Mouse (Mus musculus) lung, postnatal 25 days (tissue): ENCODE data around the gene Mavs.
A peak's percentile ranks its signal among the peaks of the same experiment; 100 is the strongest.

ENCODE experiments used
- DNase-seq: peaks from one replicate; pipeline ENCODE4 v3.0.0; 2022; ENCODE audit warnings: low spot score

The Mavs gene

DNA sequence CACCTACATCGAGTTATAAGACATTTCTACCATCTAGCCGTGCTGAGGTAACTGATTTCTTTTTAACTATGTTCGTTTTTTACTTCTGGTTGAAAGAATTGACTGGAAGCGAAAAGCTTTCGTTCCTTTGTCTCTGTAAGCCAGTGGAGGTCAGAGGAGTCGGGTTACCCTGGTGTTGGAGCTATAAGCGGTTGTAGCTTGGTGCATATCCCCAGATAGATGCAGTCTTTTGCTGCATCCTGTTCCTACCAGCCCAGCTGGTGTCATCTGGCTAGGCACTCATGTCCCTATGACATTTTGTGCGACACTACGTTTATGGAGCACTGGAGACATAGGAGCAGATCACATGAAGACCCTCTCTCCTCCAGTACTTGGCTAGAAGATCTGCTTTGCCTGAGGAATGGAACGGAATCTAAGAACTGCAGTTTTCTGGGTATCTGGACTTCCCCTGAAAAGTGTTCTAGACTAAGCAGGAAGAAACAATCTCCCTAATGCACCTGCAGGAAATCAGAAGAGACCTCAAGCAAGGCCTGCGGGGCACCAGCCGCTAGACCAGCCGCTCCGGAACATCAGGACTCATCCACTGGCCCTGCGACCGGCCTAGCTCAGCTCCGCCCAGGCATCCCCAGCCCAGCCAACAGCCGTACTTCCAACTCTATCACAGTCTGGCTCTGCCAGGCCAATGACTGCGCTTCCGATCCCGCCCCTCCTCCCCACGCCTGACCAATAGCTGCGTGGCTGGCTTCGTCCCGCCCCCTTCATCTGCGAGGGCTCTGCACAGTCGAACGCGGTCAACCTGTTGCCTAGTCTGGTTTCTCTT lies at the start of gene Mavs:
Mavs (plus strand) TSS at position 757 of the 820 bp plus-strand sequence.
- DNase-seq, result peak; percentile 97

DNA sequence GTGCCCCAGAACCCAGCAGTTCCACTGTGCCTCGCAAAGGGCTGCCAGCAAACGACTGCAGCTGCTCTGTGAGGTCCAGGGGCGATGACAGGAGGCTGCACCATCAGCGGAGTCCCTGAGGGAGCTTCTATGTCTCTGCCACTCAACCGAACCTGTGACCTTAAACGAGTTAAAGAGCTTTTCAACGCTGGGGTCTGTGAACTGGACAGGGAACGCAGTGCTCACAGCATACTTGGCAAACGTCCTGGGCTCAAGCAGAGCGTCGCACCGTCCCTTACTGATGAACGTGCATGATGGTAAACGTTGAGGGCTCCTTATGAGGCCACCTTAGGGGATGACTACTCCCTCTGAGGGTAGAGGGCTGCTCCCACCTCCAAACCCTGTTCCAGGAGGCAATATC lies 47.5 kb upstream of the Mavs start:
- no peak for DNase-seq

DNA sequence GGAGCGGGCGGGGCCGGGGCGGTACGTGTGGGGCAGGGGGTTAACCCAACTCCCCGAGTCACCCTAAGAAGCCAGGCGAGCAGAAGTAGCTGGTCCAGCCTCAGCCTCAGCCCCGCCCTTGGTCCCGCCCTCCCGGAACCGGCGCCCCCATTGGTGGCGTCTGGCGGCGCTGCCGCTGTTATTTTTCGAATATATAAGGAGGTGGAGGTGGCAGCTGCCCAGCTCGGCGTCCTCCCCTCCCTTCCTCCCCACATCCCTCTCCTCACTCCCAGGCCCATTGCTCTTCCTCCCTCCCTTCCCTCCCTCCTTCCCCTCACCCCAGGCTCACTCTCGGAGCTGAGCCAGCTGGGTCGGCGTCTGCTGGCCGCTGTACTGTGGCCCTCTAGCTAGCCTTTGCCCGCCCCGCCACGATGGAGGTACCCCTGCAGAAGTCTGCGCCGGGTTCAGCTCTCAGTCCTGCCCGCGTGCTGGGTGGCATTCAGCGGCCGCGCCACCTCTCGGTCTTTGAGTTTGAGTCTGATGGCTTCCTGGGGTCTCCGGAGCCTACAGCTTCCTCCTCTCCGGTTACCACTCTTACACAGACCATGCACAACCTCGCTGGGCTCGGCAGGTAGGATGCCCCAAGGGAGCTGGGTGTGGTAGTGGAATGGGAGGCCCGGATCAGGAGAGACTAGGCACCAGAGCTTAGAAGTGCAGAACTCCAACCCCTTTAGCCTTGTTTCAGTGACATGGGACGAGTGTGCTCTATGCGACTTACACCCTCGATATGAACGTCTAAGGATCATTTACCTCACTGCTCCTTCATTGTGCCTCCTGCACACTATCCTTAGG lies 46.9 kb upstream of the Mavs start, which contains the start of the genes Cdc25b and Spef1:
Cdc25b (plus strand) TSS at position 179 of the 831 bp plus-strand sequence.
Spef1 (minus strand) TSS at position 512 of the 831 bp plus-strand sequence.
- peak; percentile 88 for DNase-seq

DNA sequence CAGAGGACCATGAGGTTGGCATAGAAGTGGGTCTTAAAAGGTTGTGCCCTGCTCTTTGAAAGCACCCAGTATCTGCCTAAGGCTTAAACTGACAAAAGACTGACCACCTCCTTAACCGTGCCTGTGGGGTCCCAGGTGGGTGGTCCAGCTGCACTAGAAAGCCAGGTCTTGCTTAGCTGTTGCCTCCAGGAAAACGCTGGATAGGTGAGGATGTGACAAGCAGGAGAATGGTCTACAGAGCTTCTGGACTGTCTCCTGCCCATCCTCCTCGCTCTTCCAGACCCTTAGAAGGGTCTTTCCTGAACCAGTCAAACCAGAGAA lies 46.3 kb upstream of the Mavs start:
- DNase-seq, result no peak

DNA sequence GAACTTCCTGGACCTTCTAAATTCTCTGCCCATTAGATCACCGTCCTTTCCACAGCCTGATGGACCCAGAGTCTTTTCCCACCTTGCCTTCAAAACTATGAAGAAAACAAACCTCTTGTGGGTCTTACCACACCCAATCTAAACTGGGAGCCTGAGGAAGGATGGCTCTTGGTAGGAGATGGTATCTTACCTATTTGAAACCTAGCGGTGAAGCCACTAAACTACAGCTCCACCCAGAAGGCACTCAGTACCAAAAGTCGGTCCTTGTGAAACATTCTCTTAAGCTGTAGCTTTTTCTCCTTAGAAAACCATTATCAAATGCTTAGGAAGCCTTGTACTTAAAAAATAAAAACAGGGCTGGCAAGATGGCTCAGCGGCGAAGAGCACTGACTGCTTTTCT lies 45.6 kb upstream of the Mavs start:
- DNase-seq, result no peak

DNA sequence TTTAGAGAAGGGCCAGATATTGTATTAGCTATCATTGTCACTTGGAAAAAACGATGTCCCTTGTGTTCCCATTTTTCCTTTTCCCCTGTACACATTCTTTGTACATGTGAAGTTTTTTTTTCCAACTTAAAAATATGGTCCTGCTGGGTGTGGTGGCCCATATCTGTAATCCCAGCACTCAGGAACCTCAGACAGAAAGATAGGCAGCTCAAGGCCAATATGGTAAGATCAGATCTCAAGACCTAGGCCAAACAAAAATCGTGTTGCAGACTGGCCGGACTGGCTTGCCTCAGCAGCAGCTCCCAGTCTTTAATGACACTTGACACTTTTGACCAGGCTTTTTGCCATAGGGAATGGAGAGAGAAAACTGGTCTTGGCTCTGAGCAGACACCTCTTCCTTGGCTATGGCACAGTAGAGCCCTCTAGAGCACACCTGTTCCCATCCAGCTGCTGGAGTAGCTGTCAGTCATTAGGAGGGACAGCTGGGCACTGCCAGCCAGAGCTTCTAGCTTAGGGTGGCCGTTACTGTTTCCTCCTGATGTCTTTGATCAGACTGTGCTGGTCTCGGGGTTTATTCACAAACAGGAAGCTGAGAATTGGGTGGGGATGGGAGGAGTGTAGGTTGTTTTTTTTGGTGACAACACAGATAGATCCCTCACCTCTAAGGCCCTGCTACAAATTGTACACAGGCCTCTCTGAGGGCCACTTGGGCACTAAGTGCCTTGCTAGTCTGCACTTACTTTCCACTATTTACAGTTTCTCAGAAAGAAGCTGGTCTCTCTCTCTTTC lies 44.1 kb upstream of the Mavs start:
- DNase-seq, result peak; percentile 61

DNA sequence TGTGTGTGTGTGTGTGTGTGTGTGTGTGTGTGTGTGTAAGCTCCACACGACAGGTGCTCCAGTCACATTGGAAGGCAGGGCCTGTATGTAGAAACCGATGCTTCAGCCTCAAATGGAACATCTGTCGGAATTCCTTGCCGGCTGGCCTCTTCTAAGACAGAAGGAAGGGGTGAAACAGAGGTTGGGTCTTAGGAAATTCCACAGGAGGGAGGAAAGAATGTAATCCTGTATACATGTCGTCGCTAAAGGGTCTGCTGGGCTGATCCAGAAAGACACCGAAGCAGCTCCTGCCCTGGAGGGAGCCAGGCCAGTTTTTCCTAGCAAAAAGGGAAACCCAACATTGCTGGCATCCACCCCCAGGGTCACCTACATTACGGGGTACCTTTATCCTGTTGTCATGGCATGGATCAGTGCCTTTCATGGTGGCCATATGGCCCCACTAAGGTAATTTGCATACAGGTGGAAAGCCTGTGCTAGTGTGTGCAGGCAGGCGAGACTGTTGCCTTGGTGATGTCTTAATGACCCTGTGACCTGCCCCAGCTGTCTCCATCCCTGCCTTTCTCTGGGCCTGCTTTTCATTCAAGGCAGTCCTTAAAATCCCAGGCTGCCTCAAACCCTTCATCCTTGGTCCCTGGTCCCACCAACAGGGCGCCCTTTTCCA lies 43.4 kb upstream of the Mavs start:
- peak; percentile 23 for DNase-seq

DNA sequence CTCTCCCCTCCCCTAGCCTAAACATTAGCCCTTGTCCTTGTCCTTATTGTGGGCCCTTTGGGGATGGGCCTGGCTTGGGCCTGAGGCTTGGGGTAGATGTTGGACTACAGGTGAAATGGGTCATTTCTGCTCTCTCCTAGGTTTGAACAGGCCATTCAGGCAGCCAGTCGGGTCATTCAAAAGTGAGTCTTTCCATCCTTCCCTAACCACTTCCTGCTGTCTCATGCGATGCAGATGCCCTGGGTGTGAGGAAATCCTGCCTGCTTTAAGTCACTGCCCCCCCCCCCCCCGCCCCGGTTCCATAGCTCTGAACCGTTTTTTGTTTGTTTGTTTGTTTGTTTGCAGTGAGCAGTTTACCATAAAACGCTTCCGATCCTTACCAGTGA lies 42.9 kb upstream of the Mavs start:
- no peak for DNase-seq

DNA sequence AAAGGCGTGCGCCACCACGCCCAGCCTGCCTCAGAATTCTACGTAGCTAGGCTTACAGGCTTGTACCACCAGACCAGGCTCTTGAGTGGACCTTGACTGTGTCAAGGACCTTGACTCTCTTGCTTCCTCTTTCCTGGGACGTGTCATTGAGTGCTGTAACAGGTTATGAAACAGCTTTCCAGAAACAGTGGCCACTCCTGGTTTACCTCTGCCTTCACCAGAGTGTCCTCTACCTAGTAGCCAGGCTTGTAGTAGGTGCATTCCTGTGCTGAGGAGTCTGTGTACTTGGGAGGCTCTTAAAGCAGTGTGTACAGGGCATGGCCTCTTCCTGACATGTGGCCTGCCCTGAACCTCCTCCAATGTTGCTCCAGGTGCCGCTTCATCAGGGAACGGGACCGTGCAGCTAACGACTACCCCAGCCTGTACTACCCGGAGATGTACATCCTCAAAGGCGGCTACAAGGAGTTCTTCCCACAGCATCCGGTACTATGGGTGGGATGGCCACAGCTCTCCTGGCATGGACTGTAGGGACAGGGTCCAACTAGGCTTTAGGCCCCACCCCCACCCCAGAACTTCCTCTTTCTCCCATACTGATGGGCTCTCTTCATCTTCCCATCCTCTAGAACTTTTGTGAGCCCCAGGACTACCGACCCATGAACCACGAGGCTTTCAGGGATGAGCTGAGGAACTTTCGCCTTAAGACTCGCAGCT lies 37.1 kb upstream of the Mavs start:
- DNase-seq, result peak; percentile 92

DNA sequence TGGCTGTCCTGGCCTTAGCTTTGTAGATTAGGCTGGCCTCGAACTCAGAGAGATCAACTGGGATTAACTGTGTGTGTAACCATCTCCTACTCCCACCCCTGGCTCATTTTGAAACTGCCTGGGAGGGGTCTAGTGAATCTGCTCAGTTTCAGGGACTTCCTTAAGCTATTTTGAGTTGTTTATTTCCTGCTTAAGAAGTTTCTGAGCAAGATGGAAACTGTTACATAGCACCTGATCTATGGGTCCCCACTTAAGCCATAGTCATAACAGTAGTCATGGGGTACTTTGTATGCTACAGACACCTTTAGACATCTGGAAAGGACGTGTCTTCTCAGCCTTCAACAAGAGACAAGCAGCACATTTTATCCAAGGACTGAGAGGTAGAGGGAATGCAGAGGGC lies 33.2 kb upstream of the Mavs start:
- no peak for DNase-seq

DNA sequence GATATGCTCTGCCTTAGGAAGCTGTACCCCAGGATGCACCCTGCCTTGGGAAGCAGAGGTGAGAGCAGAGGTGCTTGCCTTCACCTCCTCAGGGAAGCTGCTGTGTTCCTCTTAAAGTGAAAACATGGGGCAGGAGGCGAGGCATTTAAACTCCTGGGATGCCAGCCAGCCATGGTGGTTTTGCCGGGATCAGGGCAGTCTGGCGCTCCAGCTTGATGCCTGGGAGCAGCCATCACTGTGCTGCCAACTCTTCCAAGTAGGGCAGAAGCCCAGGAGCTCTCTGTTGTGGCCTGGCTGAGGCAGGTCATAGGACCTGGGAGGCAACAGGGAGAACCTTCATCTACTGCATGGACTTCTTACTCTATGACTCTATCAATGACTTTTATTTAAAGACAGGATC lies 32.6 kb upstream of the Mavs start:
- DNase-seq, result no peak

DNA sequence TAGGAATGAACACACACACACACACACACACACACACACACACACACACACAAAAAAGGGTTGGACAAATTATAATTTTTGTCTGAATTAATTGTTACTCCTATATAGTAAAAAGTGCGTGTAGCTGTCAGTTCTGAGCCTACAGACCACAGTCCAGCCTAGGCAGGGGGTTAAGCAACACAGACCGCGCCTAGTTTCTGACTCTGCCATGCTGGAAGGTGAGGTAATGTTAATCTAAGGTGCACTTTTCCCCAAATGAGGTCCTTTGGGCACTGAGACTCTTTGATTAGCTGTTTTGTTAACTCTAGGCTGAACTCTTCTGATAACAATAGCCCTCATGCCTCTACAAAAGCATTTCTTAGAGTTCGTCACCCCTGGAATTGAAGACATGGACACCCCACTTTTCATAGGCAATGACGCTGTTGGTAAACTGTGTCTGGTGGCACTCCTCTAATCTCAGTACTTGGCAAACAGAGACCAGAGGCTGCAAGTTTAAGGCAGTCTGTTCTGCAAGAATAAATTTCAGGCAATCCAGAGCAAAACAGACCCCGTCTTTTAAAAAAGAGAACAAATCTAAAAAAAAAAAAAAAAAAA lies 29.9 kb upstream of the Mavs start:
- peak; percentile 51 for DNase-seq

DNA sequence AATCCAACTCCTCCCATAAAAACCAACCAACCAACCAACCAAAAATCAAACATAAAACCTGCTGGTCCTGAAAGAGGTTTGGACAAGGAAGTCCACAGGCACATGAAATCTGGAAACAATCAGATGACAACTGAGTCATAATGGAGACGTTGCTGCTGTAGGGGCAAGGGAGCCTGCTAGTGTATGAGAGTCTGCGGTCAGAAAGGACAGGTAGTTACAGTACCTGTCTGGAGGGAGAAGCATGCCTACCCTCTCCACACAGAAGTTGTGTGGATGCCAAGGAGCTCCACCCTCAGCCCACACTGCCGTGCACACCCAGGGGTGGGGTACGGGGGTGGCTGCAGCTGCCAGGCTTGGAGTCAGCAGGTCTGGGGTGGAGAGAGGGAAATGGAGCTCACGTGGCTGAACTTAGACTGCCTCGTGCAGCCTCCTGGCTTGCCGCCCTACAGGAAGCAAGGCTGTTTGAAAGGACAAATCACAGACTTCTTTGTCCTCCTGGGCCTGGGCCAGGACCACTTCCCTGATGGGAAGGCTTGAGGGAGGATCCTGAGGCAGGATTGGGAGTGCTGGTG lies 29.4 kb upstream of the Mavs start:
- peak; percentile 98 for DNase-seq

DNA sequence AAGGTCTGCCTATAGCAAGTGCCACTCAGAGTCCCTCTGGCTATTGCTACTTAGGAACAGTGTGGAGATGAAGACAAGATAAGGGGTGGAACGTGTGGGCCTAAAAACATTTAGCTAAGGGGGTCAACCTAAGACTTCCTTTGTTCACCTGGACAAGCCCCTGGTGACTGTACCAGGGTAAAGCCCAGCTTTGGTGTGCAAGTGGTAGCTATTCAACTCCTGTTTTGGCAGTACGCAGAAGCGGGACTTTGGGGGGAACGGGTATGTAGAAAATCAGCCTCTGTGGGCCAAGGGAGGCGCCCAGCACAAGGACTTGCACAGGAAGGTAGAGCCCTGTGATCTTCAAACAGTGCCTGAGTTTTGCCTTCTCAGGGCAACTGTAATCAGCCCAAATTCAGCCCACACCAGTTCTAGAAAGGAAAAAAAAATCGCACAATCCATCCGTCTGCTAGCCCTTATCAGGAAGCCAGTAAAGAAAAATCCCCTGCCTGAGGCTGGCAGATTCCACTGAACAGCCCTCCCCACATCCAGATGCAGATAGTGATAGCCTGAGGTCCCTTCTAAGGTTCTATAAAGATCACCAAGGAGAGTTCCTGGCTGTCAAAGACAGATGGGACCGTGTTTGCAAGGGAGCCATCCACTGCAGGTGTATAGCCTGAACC lies 28.2 kb upstream of the Mavs start:
- DNase-seq, result no peak

DNA sequence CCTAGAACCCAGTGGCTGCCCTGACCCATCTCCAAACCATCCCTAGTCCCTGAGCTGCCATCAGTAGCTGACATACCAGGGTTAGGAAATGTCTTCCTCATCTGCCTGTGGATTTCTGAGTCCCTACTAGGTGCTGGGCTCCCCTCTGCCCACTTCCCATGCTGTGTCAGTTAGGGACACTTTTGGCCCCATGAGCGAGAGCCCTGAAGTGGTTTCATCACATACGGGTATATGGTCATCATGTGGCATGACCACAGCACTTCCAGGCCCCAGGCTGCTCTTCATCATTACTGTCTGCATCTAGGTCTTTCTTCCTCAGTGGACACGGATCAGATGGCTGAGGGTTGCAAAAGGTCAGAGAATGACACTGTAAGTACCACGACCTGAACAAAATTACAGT lies 27.1 kb upstream of the Mavs start, which contains the start of gene Ap5s1:
Ap5s1 (plus strand) TSS at position 301 of the 400 bp plus-strand sequence.
- DNase-seq, result no peak

DNA sequence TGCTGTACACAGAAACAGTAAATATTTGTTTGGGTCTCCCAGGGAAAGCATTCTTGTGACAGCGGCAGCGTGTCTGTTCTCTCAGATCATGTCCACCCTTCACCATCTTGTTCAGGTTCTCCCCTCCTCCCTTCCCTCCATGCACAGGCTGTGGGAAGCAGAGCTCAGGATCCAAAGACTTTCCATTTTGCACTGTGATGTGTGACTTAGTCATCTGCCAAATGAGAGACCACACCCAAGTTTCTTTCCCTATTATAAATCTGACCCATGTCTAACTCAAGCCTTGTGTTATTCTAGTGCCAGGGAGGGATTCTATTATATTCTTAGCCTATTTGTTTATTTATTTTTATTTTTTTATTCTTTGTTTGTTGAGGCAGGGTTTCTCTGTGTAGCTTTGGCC lies 25.5 kb upstream of the Mavs start:
- peak; percentile 15 for DNase-seq

DNA sequence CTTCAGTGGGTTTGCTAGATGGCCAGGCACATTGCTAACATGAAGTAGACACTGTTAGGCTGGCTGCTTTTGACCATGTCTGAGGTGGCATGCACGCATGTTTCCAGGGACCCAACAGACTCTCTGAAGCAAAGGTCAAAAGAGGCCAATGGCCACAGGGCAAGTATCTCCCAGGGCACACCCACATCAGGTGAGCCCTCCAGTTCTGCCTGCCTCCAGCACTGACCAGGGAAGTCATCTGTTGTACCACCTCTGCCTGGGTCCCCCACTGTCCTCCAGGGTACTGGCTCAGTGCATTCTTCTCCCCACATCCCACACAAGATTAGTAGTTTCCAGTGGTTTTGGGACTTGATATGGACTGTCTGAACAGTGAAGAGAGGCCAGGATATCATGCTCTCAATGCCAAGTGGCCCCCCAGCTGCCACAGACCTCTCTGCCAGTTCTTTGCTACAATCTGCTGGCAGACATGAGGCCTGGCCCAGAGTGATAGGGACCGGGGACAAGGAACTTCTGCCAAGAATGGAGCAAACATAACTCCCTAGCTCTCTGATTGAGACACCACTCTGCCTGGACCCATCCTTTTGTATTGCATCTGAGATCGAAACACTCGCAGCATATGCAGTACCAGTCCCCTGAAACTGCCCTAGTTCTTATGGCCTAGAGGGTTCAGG lies 24.6 kb upstream of the Mavs start:
- DNase-seq, result peak; percentile 10

DNA sequence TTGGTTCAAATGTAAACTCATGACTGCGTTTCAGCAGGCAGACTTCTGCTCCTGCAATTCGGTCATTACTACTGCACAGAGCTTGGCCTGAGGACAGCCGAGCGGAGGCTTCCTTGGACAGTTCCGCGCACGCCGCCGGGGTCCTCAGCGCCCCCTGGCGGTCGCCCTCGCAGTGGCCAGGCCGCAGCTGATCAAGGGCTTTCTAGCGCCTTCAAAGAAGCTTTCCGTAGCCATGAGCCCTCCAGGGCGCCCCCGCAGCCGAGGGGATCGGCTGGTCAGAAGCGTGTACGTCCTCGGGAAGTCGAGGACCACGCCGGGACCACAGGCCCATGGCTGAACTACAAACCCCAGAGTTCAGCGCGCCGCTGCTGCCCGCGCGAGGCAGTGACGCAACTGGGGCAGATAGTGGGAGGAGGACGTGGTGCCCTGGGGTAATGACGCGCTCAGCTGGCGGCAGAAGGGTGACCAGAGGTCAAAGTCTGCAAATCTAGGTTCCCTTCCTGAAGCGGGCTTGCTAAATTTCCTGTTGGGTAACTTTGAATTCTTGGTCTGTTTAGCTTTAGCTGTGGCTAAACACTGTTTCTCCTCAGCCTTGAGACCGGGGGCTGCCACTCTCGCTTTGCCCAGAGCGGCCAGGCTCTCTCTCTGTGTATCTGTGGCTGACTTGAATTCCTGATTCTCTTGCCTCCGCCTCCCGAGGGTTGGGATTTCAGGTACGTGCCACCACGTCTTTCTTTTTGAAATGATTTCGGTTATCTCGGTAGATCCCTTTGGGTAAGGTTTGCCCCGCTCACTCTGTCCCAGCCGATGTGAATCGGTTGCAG lies 23.7 kb upstream of the Mavs start:
- peak; percentile 97 for DNase-seq
